Mouse (Mus musculus) urinary bladder, postnatal 4 days (tissue): ENCODE results near the gene Sez6l.

Experiments used
- DNase-seq, 2 experiments: peaks; one replicate each; pipeline ENCODE4 v3.0.0; 2021 to 2022; ENCODE audit warnings: low spot score in 2 of 2

The Sez6l gene

GRCm38 (mm10) chr5:112584155-112584769, 7.3 kb upstream of the Sez6l start:
- DNase-seq = no peak

- no peak for DNase-seq
Observed at GRCm38 (mm10) chr5:112583304-112583703, 6.3 kb upstream of the Sez6l start.

DNA sequence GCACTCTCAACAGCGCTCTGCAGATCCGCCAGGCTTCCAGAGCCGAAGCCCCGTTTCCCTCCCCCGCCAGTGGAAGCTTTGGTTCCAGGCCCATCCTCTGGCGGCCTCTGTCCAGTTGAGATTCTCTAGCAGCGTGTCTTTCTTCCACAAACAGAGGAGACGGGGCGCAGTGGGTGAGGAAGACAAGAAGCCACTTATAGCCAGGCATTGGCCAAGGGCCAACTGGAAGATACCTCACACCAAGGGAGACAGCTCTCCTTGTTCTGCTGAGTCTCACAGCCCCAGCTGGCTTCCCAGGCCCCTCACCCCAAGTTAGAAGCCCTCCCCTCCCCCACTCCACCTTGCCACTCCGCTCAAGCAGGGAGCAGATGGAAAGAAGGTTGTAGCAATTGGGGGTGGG, 765 bp upstream of the Sez6l start:
- DNase-seq = no peak

DNA sequence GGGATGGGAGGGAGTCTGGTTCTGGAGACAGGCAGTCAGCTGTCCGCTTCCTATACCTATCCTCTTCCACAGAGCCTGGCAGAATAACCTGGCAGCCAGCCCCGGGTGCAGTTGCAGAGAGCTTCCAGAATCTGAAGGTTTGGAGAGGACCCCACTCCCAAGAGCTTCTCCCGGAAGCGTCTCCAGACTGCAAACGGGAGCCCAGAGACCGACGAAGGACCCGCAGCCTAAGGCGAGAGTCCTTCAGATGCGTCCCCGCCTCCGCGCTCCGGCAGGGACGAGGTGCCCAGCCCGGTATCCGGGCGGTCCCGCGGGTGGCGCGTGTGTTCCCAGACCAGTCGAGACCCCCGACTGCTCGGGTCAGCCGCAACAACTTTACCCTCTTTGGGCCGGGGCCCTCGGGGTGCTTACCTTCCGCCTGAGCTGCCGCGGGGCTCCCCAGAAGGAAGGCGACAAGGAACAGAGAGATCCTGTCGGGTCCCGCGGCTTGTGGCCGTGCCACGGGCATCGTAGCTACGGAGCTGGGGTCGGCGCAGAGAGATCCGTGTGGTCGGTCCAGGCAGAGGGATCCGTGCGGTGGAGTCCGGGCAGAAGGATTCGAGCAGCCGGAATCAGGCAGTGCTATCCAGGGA, 508 bp downstream of the Sez6l start:
- DNase-seq = no peak

- DNase-seq = no peak
Observed at GRCm38 (mm10) chr5:112575151-112575915, 1.7 kb downstream of the Sez6l start.

GRCm38 (mm10) chr5:112573916-112574315, 3.1 kb downstream of the Sez6l start:
- no peak for DNase-seq

- no peak for DNase-seq
Observed at GRCm38 (mm10) chr5:112572217-112572616, 4.8 kb downstream of the Sez6l start.

DNA sequence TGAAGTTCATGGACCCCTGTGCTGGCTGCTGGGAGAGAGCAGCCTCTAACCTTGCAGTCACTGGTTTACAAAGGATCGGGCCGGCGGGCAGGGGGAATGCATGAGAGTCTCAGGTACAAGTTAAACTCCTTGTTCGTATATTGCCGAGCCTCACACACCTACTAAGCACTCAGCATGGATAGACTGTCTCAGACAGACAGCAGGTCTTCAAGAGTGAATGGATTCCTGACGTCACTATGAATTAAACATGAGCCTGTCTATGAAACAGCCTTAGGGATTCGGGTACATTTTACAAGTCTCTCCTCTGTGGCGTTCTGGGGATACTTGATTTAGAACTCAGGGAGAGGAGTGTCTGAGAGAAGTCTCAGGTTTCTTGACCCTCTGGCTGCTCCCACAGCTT, 11.5 kb downstream of the Sez6l start:
- DNase-seq = no peak

DNA sequence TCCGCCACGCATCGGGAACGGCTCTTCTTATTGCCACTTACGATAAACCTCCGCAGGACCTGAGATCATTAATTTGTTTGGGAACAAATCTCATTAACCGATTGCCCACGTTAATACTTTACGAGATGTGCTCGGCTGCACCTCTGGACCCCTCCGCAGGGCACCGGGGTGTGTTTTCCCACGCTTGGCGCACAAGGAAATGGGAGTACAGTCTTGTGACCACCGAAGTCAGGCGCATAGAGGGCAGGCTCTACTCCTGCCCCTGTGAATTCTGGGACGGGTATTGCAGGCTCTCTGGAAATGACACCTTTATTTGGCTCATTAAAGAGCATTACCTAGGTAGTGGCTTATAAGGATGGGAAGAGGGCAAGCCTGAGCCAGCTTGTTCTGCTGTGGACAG, 11.9 kb downstream of the Sez6l start:
- DNase-seq = no peak

GRCm38 (mm10) chr5:112560869-112561499, 16.0 kb downstream of the Sez6l start:
- no peak for DNase-seq

GRCm38 (mm10) chr5:112560139-112560538, 16.8 kb downstream of the Sez6l start:
- DNase-seq = no peak

GRCm38 (mm10) chr5:112557396-112557795, 19.6 kb downstream of the Sez6l start:
- DNase-seq = no peak

DNA sequence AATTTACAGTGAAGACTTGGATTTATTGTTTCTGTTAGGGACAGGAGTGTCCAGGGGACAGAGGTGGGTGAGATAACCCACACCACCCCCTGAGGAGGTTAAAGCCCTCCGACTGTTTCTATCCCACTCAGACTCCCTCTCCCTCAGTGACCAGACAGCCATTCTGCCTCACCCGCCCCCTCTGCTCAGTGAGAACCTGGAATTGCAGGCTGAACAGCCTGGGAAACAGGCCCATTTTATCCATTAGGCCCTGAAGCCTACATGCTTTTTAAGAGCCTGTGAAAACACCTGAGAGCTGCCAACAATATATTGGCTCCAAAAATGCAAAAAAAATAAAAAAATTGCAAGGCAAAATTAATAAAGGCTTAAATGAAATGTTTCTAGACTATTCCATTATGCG, 20.3 kb downstream of the Sez6l start:
- DNase-seq = no peak

- DNase-seq = no peak
Observed at GRCm38 (mm10) chr5:112554508-112554907, 22.5 kb downstream of the Sez6l start.

GRCm38 (mm10) chr5:112552786-112553185, 24.2 kb downstream of the Sez6l start:
- DNase-seq = no peak

DNA sequence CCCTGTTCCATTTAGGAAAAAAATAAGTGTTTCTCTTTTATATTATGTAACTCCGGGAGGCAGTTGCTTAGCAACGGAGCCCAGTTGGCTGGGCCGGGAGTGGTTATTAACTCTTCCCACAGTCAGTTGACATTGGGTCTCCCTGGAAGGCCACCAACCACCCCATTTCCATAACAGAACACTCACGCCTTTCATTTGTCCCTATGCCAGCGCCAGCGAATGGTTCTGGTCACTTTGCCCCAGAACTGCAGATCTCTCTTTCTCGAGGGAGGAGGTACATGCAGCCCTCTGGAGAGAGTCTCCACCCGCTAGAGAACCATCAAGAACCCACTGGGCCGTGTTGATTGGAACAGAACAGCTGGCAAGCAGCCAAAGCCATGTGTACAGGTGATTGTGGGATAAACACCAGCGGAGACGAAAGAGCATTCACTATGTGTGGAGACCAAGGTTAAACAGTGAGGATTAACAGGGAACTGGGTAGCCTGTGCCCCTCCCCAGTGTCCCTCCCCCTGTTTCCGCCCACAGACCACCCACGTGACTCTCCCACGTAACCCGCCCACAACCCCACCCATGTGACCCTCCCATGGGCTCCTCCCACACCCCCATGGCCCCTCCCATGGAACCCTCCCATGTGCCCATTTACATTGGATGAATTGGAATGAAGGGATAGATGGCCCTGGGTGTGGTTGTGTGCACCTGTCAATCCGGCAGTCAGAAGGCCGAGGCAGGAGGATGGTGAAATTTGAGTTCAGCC, 24.8 kb downstream of the Sez6l start:
- no peak for DNase-seq

DNA sequence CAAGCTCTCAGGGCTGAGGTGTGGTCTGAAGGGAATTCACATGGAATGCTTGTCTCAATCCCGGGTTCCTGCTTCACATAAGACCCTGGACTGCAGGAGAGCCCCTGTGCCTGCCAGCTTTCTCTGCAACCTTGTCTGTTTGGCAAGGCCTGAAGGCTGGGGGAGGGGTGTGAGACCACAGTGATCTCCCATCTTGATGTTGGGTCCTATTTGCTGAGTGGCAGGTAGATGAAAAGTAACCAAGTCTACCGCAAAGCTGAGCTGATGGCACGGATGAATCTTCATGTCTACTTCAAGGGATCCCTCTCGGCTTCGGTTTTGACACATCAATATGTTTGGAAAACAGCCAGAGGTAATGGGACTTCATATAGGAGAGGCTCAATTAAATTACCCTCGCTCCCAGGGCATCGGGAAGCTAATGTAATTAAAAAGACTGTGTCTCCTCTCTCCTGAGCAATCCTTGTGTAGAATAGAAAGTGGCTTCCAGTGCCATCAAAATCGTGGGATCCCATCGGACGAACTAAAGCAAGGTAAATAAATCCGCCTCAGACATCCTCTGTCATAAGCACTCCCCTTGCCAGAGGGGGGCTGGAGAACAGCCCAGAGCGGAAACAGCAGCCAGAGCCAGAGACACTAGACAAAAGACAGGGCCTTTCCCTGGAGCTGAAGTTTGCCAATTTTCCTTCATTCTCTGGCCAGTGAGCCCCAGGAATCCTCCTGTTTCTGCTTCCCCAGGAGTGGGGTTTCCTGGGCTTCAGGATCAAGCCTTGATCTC, 28.0 kb downstream of the Sez6l start:
- DNase-seq = no peak

GRCm38 (mm10) chr5:112546771-112547170, 30.2 kb downstream of the Sez6l start:
- no peak for DNase-seq

- no peak for DNase-seq
Observed at GRCm38 (mm10) chr5:112538295-112538694, 38.7 kb downstream of the Sez6l start.

- no peak for DNase-seq
Observed at GRCm38 (mm10) chr5:112535868-112536267, 41.1 kb downstream of the Sez6l start.

- no peak for DNase-seq
Observed at GRCm38 (mm10) chr5:112534146-112534545, 42.8 kb downstream of the Sez6l start.
